Mouse (Mus musculus): ENCODE results near the gene Rack1. TPM values are rescaled to one million over a fixed set of nuclear protein-coding genes. Genes with fewer than 3 reads are reported as not detected.
A peak's percentile ranks its signal among the peaks of the same experiment; 100 is the strongest.
"Not testable (repeated sequence)": the region's sequence is repeated elsewhere in the genome, so short reads cannot be mapped to it uniquely, and the experiment has no call there.

The Rack1 gene
- total and polyA plus RNA-seq, 3 experiments, result 3,744 to 6,330 (median 5,265) TPM

- dilution Hi-C loops (cut with MboI; ENCODE audit: extremely low pct_ligation_motif_present, extremely low pct_unique_long_range_greater_than_20kb, low sequenced_read_pairs); H3K9me3 ChIP-seq (replicated peaks; ENCODE audit: low read length); in situ Hi-C loops (cut with MboI; ENCODE audit: low pct_ligation_motif_present, low pct_unique_long_range_greater_than_20kb, low sequenced_read_pairs); H3K27me3 ChIP-seq (replicated peaks); H3K4me3 ChIP-seq (replicated peaks in 1 of 3; ENCODE audit: low read depth in 2 of 3, low read length in 2 of 3, poor library complexity in 1 of 3); H3K9ac ChIP-seq (ENCODE audit: insufficient read depth, low read depth); H3K4me2 ChIP-seq (ENCODE audit: insufficient read depth, low read depth, poor library complexity, severe bottlenecking); H3K27ac ChIP-seq (ENCODE audit: insufficient read depth, low read depth); H3K79me2 ChIP-seq (replicated peaks; ENCODE audit: control insufficient read depth, extremely low read depth, insufficient read depth, poor library complexity, severe bottlenecking); DNase-seq (ENCODE audit: extremely low read depth): not testable (repeated sequence)
- Histone ChIP-seq H3K4me1 (ENCODE audit: control insufficient read depth in 1 of 2, insufficient read depth in 2 of 2) (peaks cover 19 to 58% of the 10 kb centered on the region in 2 experiments), H3K36me3 (replicated peaks in 1 of 2; ENCODE audit: control insufficient read depth in 1 of 2, insufficient read depth in 1 of 2, low read length in 1 of 2) (peaks cover 36 to 40% of the 10 kb centered on the region in 2 experiments)
- TF ChIP-seq ELF1 (IDR thresholded peaks at IDR 0.05; ENCODE audit: low read depth, low read length) (0 out of 2 replicates have a peak, but pooled peaks have one; percentile 3), ZNF384 (IDR thresholded peaks at IDR 0.05; ENCODE audit: low read depth, low read length) (peak; percentile 31; the same call in 1 of the 2 replicates), RAD21 (IDR thresholded peaks at IDR 0.05; ENCODE audit: low read depth, low read length) (peak; percentile 25), CTCF (conservative IDR thresholded peaks at IDR 0.05 in 1 of 2, IDR thresholded peaks at IDR 0.05 in 1 of 2; ENCODE audit: low read depth in 2 of 2, low read length in 2 of 2) (peak in 1 of 2 experiments; percentile 33; a peak in 2 of 4 replicates)
These were observed 46.2 kb downstream of the Rack1 start for GRCm38 (mm10) chr11:48846362-48846761.

GRCm38 (mm10) chr11:48846881-48847280 is 46.7 kb downstream of the Rack1 start:
- in situ Hi-C loops (cut with MboI; ENCODE audit: low pct_ligation_motif_present, low pct_unique_long_range_greater_than_20kb, low sequenced_read_pairs) (no loop called here), dilution Hi-C loops (cut with MboI; ENCODE audit: extremely low pct_ligation_motif_present, extremely low pct_unique_long_range_greater_than_20kb, low sequenced_read_pairs) (no loop called here)
- Histone ChIP-seq H3K9me3 (replicated peaks; ENCODE audit: low read length) (peaks cover 8% of the 10 kb centered on the region), H3K4me1 (ENCODE audit: control insufficient read depth in 1 of 2, insufficient read depth in 2 of 2) (peaks cover 18 to 53% of the 10 kb centered on the region in 2 experiments), H3K79me2 (replicated peaks; ENCODE audit: control insufficient read depth, extremely low read depth, insufficient read depth, poor library complexity, severe bottlenecking) (no peaks in the 10 kb centered on the region), H3K27ac (ENCODE audit: insufficient read depth, low read depth) (no peak overlapping the region), H3K4me2 (ENCODE audit: insufficient read depth, low read depth, poor library complexity, severe bottlenecking) (no peak overlapping the region), H3K9ac (ENCODE audit: insufficient read depth, low read depth) (no peak overlapping the region), H3K36me3 (replicated peaks in 1 of 2; ENCODE audit: control insufficient read depth in 1 of 2, insufficient read depth in 1 of 2, low read length in 1 of 2) (peaks cover 36 to 40% of the 10 kb centered on the region in 2 experiments), H3K4me3 (replicated peaks in 1 of 3; ENCODE audit: low read depth in 2 of 3, low read length in 2 of 3, poor library complexity in 1 of 3) (no peak overlapping the region), H3K27me3 (replicated peaks) (no peaks in the 10 kb centered on the region)
- DNase-seq (ENCODE audit: extremely low read depth), result no peak
- no peak for TF ChIP-seq CTCF (conservative IDR thresholded peaks at IDR 0.05 in 1 of 2, IDR thresholded peaks at IDR 0.05 in 1 of 2; ENCODE audit: low read depth in 2 of 2, low read length in 2 of 2)

- no peak overlapping the region for H3K9ac ChIP-seq (ENCODE audit: insufficient read depth, low read depth)
- H3K9me3 ChIP-seq (replicated peaks; ENCODE audit: low read length), result peaks cover 12% of the 10 kb centered on the region
- no peaks in the 10 kb centered on the region for H3K79me2 ChIP-seq (replicated peaks; ENCODE audit: control insufficient read depth, extremely low read depth, insufficient read depth, poor library complexity, severe bottlenecking)
- peaks cover 2% of the 10 kb centered on the region for H3K27me3 ChIP-seq (replicated peaks)
- in situ Hi-C loops (cut with MboI; ENCODE audit: low pct_ligation_motif_present, low pct_unique_long_range_greater_than_20kb, low sequenced_read_pairs) (loop anchor here (5.0 to 25.0 kb wide), 3 partner anchors 33 to 562 kb away; partner anchors contain the start of genes Olfr1389 and Trim41), dilution Hi-C loops (cut with MboI; ENCODE audit: extremely low pct_ligation_motif_present, extremely low pct_unique_long_range_greater_than_20kb, low sequenced_read_pairs) (no loop called here)
- H3K36me3 ChIP-seq (replicated peaks in 1 of 2; ENCODE audit: control insufficient read depth in 1 of 2, insufficient read depth in 1 of 2, low read length in 1 of 2), result peaks cover 36 to 37% of the 10 kb centered on the region in 2 experiments
- DNase-seq (ENCODE audit: extremely low read depth), result no peak
- no peak for TF ChIP-seq MAFK (IDR thresholded peaks at IDR 0.05; ENCODE audit: insufficient replicate concordance, low read length)
- no peak for TF ChIP-seq ZC3H11A (IDR thresholded peaks at IDR 0.05; ENCODE audit: low read depth, low read length)
- TF ChIP-seq CHD2 (IDR thresholded peaks at IDR 0.05; ENCODE audit: low read length), result no peak
- TF ChIP-seq USF1 (IDR thresholded peaks at IDR 0.05; ENCODE audit: low read depth, low read length), result no peak
- TF ChIP-seq UBTF (IDR thresholded peaks at IDR 0.05; ENCODE audit: low read depth, low read length), result no peak
- TF ChIP-seq ZKSCAN1 (IDR thresholded peaks at IDR 0.05; ENCODE audit: borderline replicate concordance, low read depth, low read length), result no peak
- no peak for TF ChIP-seq ETS1 (conservative IDR thresholded peaks at IDR 0.05; ENCODE audit: low read depth, low read length)
- TF ChIP-seq RCOR1 (conservative IDR thresholded peaks at IDR 0.05; ENCODE audit: low read depth, low read length), result no peak
- no peak for TF ChIP-seq EP300 (IDR thresholded peaks at IDR 0.05; ENCODE audit: low read length)
- TF ChIP-seq USF2 (conservative IDR thresholded peaks at IDR 0.05; ENCODE audit: low read depth, low read length), result no peak
- TF ChIP-seq SMC3 (IDR thresholded peaks at IDR 0.05; ENCODE audit: low read depth, low read length), result no peak
- no peak for TF ChIP-seq HCFC1 (IDR thresholded peaks at IDR 0.05; ENCODE audit: low read depth, low read length)
- TF ChIP-seq ZMIZ1 (IDR thresholded peaks at IDR 0.05; ENCODE audit: low read depth, low read length), result no peak
- no peak for TF ChIP-seq TCF12 (IDR thresholded peaks at IDR 0.05; ENCODE audit: low read depth, low read length)
- no peak for TF ChIP-seq JUN (IDR thresholded peaks at IDR 0.05; ENCODE audit: insufficient read depth, low read depth, low read length)
- no peak for TF ChIP-seq JUND (conservative IDR thresholded peaks at IDR 0.05; ENCODE audit: low read depth, low read length)
- TF ChIP-seq MAX (IDR thresholded peaks at IDR 0.05; ENCODE audit: low read length), result no peak
- no peak for TF ChIP-seq GABPA (IDR thresholded peaks at IDR 0.05; ENCODE audit: insufficient replicate concordance, low read depth, low read length)
- no peak for TF ChIP-seq KAT2A (IDR thresholded peaks at IDR 0.05; ENCODE audit: insufficient replicate concordance, low read length)
- TF ChIP-seq NRF1 (IDR thresholded peaks at IDR 0.05; ENCODE audit: low read depth, low read length), result no peak
- H3K4me1 ChIP-seq (ENCODE audit: control insufficient read depth in 1 of 2, insufficient read depth in 2 of 2), result peaks cover 3 to 39% of the 10 kb centered on the region in 2 experiments; a peak in 2 of 4 replicates
- H3K4me3 ChIP-seq (replicated peaks in 1 of 3; ENCODE audit: low read depth in 2 of 3, low read length in 2 of 3, poor library complexity in 1 of 3), result no peak overlapping the region
- no peak overlapping the region for H3K4me2 ChIP-seq (ENCODE audit: insufficient read depth, low read depth, poor library complexity, severe bottlenecking)
- no peak overlapping the region for H3K27ac ChIP-seq (ENCODE audit: insufficient read depth, low read depth)
These were observed 50.1 kb downstream of the Rack1 start for GRCm38 (mm10) chr11:48850240-48850639.
